Mouse (Mus musculus): ENCODE measurements at regions not wholly inside any gene's neighbourhood (a gene's known extent, or its start where the extent isn't known, plus 50 kb on each side); places are given as distances from the start of the nearest gene placed in this dataset.

GRCm38 (mm10) chr3:91263540-91263939, 172.9 kb upstream of the 9130204L05Rik start:
- DNase-seq (ENCODE audit: low read depth) = no peak

DNA sequence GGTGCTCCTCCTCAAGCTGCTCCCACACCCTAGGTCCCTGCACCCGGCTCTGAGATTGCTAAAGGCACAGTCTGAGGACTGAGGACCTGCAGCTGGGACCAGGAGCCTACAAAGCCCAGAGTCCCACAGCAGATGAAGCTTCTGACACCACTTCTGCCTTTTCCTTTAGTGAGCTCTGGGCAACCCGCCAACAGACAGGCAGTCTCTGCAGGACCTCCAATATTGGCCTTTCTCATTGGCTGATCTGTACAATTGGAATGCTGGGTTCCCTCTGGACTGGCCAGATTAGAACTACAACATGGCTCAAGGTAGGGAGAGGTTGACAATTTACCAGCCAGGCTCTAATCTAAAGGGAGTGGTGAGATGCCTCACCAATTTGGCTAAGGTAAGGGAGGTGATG, 164.3 kb upstream of the 9130204L05Rik start:
- peak; percentile 12 for DNase-seq (ENCODE audit: low read depth)

DNA sequence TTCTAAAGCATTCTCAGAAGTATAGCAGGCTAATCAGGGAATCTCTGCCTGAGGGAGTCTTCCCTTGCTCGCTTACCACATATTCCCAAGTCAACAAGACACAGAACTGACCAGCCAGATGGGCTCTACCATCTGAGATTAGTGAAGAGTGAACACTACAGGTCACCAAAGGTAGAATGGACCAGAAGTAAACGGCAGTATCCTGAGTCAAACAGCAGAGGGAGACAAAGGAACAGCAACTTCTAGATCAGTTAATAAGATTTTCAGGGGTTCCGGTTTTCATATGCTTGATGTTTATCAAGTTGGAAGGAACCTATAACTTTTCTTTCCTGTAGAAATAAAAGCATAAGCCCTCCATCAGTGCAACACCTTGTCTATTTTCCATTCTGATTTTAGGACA, 132.6 kb upstream of the 9130204L05Rik start:
- peak; percentile 5 for DNase-seq (ENCODE audit: low read depth)

DNA sequence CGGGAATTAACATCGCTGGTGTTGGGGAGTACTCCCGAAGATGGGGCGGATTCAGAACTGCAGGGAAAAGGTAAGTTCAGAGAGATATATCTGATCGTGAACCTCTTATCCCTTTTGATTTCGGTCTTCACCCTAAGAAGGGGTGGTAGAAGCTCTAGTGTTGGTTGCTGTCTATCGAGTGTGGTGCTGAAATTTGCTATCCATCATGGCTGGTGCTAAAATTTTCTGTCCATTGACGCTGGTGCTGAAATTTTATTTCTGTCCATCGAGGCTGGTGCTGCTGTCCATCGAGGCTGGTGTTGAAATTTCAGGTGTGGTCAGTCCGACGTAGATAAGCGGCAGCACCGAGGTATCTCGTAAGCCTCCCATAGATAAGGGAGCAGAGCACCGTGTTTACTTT, 122.7 kb upstream of the 9130204L05Rik start:
- peak; percentile 31 for DNase-seq (ENCODE audit: low read depth)
